Mouse (Mus musculus) myocyte (in vitro differentiated cells): Measurements from ENCODE around the gene Ube2g2. TPM values are rescaled to one million over a fixed set of nuclear protein-coding genes. Genes with fewer than 3 reads are reported as not detected.
A peak's percentile ranks its signal among the peaks of the same experiment; 100 is the strongest.

Experiments
- H3K27me3 ChIP-seq: one replicate; pipeline ENCODE4 v1.6.1; 2011; ENCODE audit not compliant: control insufficient read depth, insufficient read depth, insufficient read length
- H3K36me3 ChIP-seq: one replicate; pipeline ENCODE4 v1.6.1; 2011; ENCODE audit not compliant: control insufficient read depth, insufficient read depth
- H3K4me2 ChIP-seq: one replicate; pipeline ENCODE4 v1.6.1; 2011; ENCODE audit warnings: low read depth, control low read depth
- H3K4me3 ChIP-seq: one replicate; pipeline ENCODE4 v1.5.1; 2011; ENCODE audit warnings: mild to moderate bottlenecking, control low read depth, moderate library complexity
- H3K79me2 ChIP-seq: one replicate; pipeline ENCODE4 v1.6.1; 2011; ENCODE audit not compliant: control insufficient read depth, insufficient read depth
- H3ac ChIP-seq: one replicate; pipeline ENCODE4 v1.6.1; 2011; ENCODE audit not compliant: control insufficient read depth, insufficient read length
- CEBPB ChIP-seq: IDR thresholded peaks from 2 replicates; pipeline ENCODE4 v1.6.1; 2011; ENCODE audit warnings: mild to moderate bottlenecking, moderate library complexity; ENCODE audit not compliant: poor library complexity, insufficient read depth, severe bottlenecking
- E2F4 ChIP-seq: IDR thresholded peaks from one replicate; pipeline ENCODE4 v1.6.1; 2011; ENCODE audit warnings: mild to moderate bottlenecking, control low read depth, moderate library complexity; ENCODE audit not compliant: insufficient read depth
- MAX ChIP-seq: IDR thresholded peaks from one replicate; pipeline ENCODE4 v1.6.1; 2011; ENCODE audit warnings: low read depth, mild to moderate bottlenecking, control low read depth
- MYOD1 ChIP-seq, 3 experiments: IDR thresholded peaks; one replicate each; pipeline ENCODE4 v1.6.1; 2011; ENCODE audit warnings: control low read depth in 2 of 3, low read depth in 2 of 3, mild to moderate bottlenecking in 2 of 3, moderate library complexity in 1 of 3; ENCODE audit not compliant: insufficient read length in 2 of 3, control insufficient read depth in 1 of 3
- MYOG ChIP-seq, 3 experiments: IDR thresholded peaks; one replicate each; pipeline ENCODE4 v1.6.1; 2011; ENCODE audit warnings: control low read depth in 2 of 3, low read depth in 2 of 3, mild to moderate bottlenecking in 2 of 3; ENCODE audit not compliant: insufficient read length in 2 of 3, control insufficient read depth in 1 of 3, insufficient read depth in 1 of 3
- POLR2A ChIP-seq: IDR thresholded peaks from one replicate; pipeline ENCODE4 v1.6.1; 2011; ENCODE audit warnings: low read depth, mild to moderate bottlenecking, control low read depth, moderate library complexity; ENCODE audit not compliant: insufficient read length
- POLR2AphosphoS2 ChIP-seq: IDR thresholded peaks from one replicate; pipeline ENCODE4 v1.6.1; 2011; ENCODE audit warnings: low read depth, control low read depth; ENCODE audit not compliant: insufficient read length
- REST ChIP-seq: IDR thresholded peaks from one replicate; pipeline ENCODE4 v1.6.1; 2011; ENCODE audit warnings: mild to moderate bottlenecking, control low read depth, moderate library complexity; ENCODE audit not compliant: insufficient read depth, insufficient read length
- SRF ChIP-seq: IDR thresholded peaks from one replicate; pipeline ENCODE4 v1.6.1; 2011; ENCODE audit warnings: low read depth; ENCODE audit not compliant: control insufficient read depth, insufficient read length
- TCF12 ChIP-seq: IDR thresholded peaks from one replicate; pipeline ENCODE4 v1.6.1; 2011; ENCODE audit warnings: mild to moderate bottlenecking, control low read depth; ENCODE audit not compliant: poor library complexity, insufficient read depth, severe bottlenecking
- TCF3 ChIP-seq: IDR thresholded peaks from one replicate; pipeline ENCODE4 v1.6.1; 2011; ENCODE audit warnings: low read depth, control low read depth; ENCODE audit not compliant: insufficient read length
- USF1 ChIP-seq: IDR thresholded peaks from one replicate; pipeline ENCODE4 v1.6.1; 2011; ENCODE audit warnings: low read depth, mild to moderate bottlenecking, control low read depth, moderate library complexity
- polyA plus RNA-seq: library from polyadenylated mRNA; unstranded; fragments of >200 nt; fragmentation: generic; extraction: Trizol; gene quantifications from one replicate; pipeline ENCODE4 v1.2.1, GENCODE M21; 2012; ENCODE audit warnings: missing spikeins

Gene Ube2g2
- polyA plus RNA-seq, 1 experiment, result 181 TPM

GRCm38 (mm10) chr10:77605908-77606826, 15.9 kb upstream of the Ube2g2 start, which contains the start of the genes Sumo3 and Gm49325:
Gene Sumo3, plus strand, starts transcription at chr10:77606097.
Gene Gm49325, plus strand, starts transcription at chr10:77606197.
- Histone ChIP-seq H3K27me3 (no peaks in the 10 kb centered on the region), H3K4me2 (peak within 1 kb of the TSS; percentile 99), H3K4me3 (peak within 1 kb of the TSS; percentile 66), H3ac (peak within 1 kb of the TSS; percentile 90), H3K36me3 (no peaks in the 10 kb centered on the region), H3K79me2 (peaks cover 28% of the 10 kb centered on the region)
- TF ChIP-seq CEBPB (no peak), SRF (no peak), TCF3 (no peak), MYOG (IDR thresholded peaks at IDR 0.05; ENCODE audit: control insufficient read depth in 1 of 3, insufficient read depth in 1 of 3, insufficient read length in 2 of 3, low read depth in 2 of 3) (peak in 2 of 3 experiments; percentile 9 to 56), E2F4 (no peak), POLR2AphosphoS2 (peak; percentile 87), POLR2A (peak; percentile 80), MYOD1 (IDR thresholded peaks at IDR 0.05; ENCODE audit: control insufficient read depth in 1 of 3, insufficient read length in 2 of 3, low read depth in 2 of 3) (peak in 1 of 3 experiments; percentile 15), TCF12 (no peak), MAX (peak; percentile 57), USF1 (peak; percentile 73), REST (no peak)

GRCm38 (mm10) chr10:77606855-77607254, 15.2 kb upstream of the Ube2g2 start:
- TF ChIP-seq TCF3 (no peak), MYOD1 (IDR thresholded peaks at IDR 0.05; ENCODE audit: control insufficient read depth in 1 of 3, insufficient read length in 2 of 3, low read depth in 2 of 3) (no peak), POLR2AphosphoS2 (no peak), SRF (no peak), E2F4 (no peak), POLR2A (no peak), MAX (no peak), REST (no peak)
- Histone ChIP-seq H3K4me2 (peak overlapping the region; percentile 99), H3K4me3 (peak overlapping the region; percentile 66), H3K79me2 (peaks cover 28% of the 10 kb centered on the region), H3K36me3 (no peaks in the 10 kb centered on the region), H3ac (peak overlapping the region; percentile 90), H3K27me3 (no peaks in the 10 kb centered on the region)

- no peak for TF ChIP-seq TCF12
- TF ChIP-seq MAX, result no peak
- TF ChIP-seq TCF3, result no peak
- no peak for TF ChIP-seq REST
- TF ChIP-seq E2F4, result no peak
- TF ChIP-seq SRF, result no peak
- TF ChIP-seq POLR2AphosphoS2, result no peak
- no peak for TF ChIP-seq USF1
- peaks cover 28% of the 10 kb centered on the region for H3K79me2 ChIP-seq
- peak overlapping the region; percentile 90 for H3ac ChIP-seq
- H3K36me3 ChIP-seq, result no peaks in the 10 kb centered on the region
- peak overlapping the region; percentile 66 for H3K4me3 ChIP-seq
- peak overlapping the region; percentile 99 for H3K4me2 ChIP-seq
- H3K27me3 ChIP-seq, result no peaks in the 10 kb centered on the region
Observed at GRCm38 (mm10) chr10:77607441-77607840, 14.6 kb upstream of the Ube2g2 start.

- peaks cover 35% of the 10 kb centered on the region for H3K79me2 ChIP-seq
- no peak overlapping the region for H3K4me3 ChIP-seq
- no peaks in the 10 kb centered on the region for H3K27me3 ChIP-seq
- H3ac ChIP-seq, result no peak overlapping the region
- H3K4me2 ChIP-seq, result no peak overlapping the region
- H3K36me3 ChIP-seq, result no peaks in the 10 kb centered on the region
- no peak for TF ChIP-seq MYOG (IDR thresholded peaks at IDR 0.05; ENCODE audit: control insufficient read depth in 1 of 3, insufficient read depth in 1 of 3, insufficient read length in 2 of 3, low read depth in 2 of 3)
- TF ChIP-seq USF1, result no peak
- TF ChIP-seq REST, result no peak
- no peak for TF ChIP-seq TCF12
- no peak for TF ChIP-seq MYOD1 (IDR thresholded peaks at IDR 0.05; ENCODE audit: control insufficient read depth in 1 of 3, insufficient read length in 2 of 3, low read depth in 2 of 3)
- no peak for TF ChIP-seq POLR2AphosphoS2
- TF ChIP-seq CEBPB, result no peak
Observed at GRCm38 (mm10) chr10:77608589-77608988, 13.5 kb upstream of the Ube2g2 start.
